Comparison of ENCODE assay signal across 27 mouse cellular contexts in the genomic region with DNA sequence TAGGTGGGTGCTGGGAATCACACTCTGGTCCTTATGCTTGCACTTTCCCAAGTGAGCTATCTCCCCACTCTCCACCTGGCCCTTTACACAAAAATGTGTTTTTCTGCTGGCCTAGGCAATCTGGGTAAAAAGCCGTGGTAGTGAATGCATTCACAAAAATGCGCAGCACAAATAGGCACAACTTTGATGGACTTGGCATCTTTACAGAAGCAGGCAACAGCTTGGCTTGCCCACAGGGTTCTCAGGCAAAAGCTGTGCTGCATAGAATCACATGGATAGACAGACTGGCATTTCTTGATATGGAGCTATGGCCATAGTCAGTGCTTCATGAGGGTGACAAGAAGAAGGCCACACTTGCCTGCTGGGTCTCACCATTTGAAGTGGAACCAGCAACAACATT.
"Had no signal": no experiment of that assay in that cellular context is flagged by ENCODE, and none has a peak within 500 bp of the region (broad histone marks: within the 10 kb centered on the region; RNA-seq: fewer than 3 reads in every experiment).

No protein-coding gene starts in this region.

- H3K4me3 ChIP-seq: gastrocnemius, adult 2 months; heart, adult 2 months; heart, embryonic 13.5 days; heart, embryonic 15.5 days; hindbrain, embryonic 10.5 days; hindbrain, embryonic 13.5 days; hindbrain, embryonic 15.5 days; intestine, embryonic 15.5 days; kidney, embryonic 15.5 days; layer of hippocampus, adult 2 months; limb, embryonic 13.5 days; limb, embryonic 15.5 days; liver, embryonic 12.5 days had no signal

- ATAC-seq: inflammation-experienced regulatory T-cells, adult 6 months; intestine, embryonic 15.5 days; intestine, postnatal 0 days; liver, embryonic 12.5 days had no signal

- H3K4me2 ChIP-seq: heart, embryonic 11.5 days; heart, embryonic 13.5 days; heart, embryonic 15.5 days; hindbrain, embryonic 13.5 days; hindbrain, embryonic 15.5 days; intestine, embryonic 15.5 days; kidney, embryonic 15.5 days; limb, embryonic 13.5 days; limb, embryonic 15.5 days; liver, embryonic 12.5 days had no signal

- H3K27me3 ChIP-seq: heart, embryonic 13.5 days; heart, embryonic 15.5 days; hindbrain, embryonic 13.5 days; hindbrain, embryonic 15.5 days; intestine, embryonic 15.5 days; kidney, embryonic 15.5 days; limb, embryonic 13.5 days; limb, embryonic 15.5 days; liver, embryonic 12.5 days had no signal

- H3K4me1 ChIP-seq: heart, embryonic 13.5 days; heart, embryonic 15.5 days; hindbrain, embryonic 10.5 days; hindbrain, embryonic 13.5 days; hindbrain, embryonic 15.5 days; intestine, embryonic 15.5 days; kidney, embryonic 15.5 days; limb, embryonic 13.5 days; limb, embryonic 15.5 days; liver, embryonic 12.5 days had no signal

- DNase-seq: gastrocnemius, adult 2 months; gastrocnemius, postnatal 10 days; gastrocnemius, postnatal 25 days; heart, adult 2 months; heart, postnatal 14 days; heart, postnatal 4 days; kidney, adult 18-20 months; kidney, adult 8-10 months; kidney, postnatal 10 days; kidney, postnatal 25 days; kidney, postnatal 4 days; left cerebral cortex, postnatal 4 days had no signal

- H3K27ac ChIP-seq: gastrocnemius, adult 2 months; heart, adult 2 months; heart, embryonic 13.5 days; heart, embryonic 15.5 days; hindbrain, embryonic 10.5 days; hindbrain, embryonic 13.5 days; hindbrain, embryonic 15.5 days; intestine, embryonic 15.5 days; kidney, embryonic 15.5 days; layer of hippocampus, adult 2 months; limb, embryonic 13.5 days; limb, embryonic 15.5 days; liver, embryonic 12.5 days; liver, embryonic 14.5 days had no signal

- H3K36me3 ChIP-seq: heart, embryonic 13.5 days; heart, embryonic 15.5 days; hindbrain, embryonic 10.5 days; intestine, embryonic 15.5 days; kidney, embryonic 15.5 days; limb, embryonic 13.5 days; limb, embryonic 15.5 days; liver, embryonic 12.5 days had no signal

- H3K9me3 ChIP-seq: heart, embryonic 15.5 days; hindbrain, embryonic 10.5 days; hindbrain, embryonic 15.5 days; intestine, embryonic 15.5 days; kidney, embryonic 15.5 days; limb, embryonic 15.5 days; liver, embryonic 12.5 days had no signal

- H3K9ac ChIP-seq: heart, embryonic 13.5 days; heart, embryonic 15.5 days; hindbrain, embryonic 13.5 days; hindbrain, embryonic 15.5 days; intestine, embryonic 15.5 days; kidney, embryonic 15.5 days; limb, embryonic 13.5 days; limb, embryonic 15.5 days; liver, embryonic 12.5 days; liver, embryonic 14.5 days had no signal
